Mouse (Mus musculus): ENCODE data around the gene Boll. TPM values are rescaled to one million over a fixed set of nuclear protein-coding genes. Genes with fewer than 3 reads are reported as not detected.

The Boll gene
- polyA plus RNA-seq, 1 experiment from 2014 or later: 2.0 TPM

Other genes starting within 250 kb of the Boll start
- gene Mob4, start 232.2 kb downstream of the Boll start, polyA plus RNA-seq (2015; fragmentation: Nextera tagmentation; extraction: Ambion mirVana): 134 and 138 TPM in 2 replicates
- 28.0 and 31.8 TPM in 2 replicates for gene Rftn2, start 136.7 kb downstream of the Boll start, polyA plus RNA-seq (2015; fragmentation: Nextera tagmentation; extraction: Ambion mirVana)
- gene Mars2, start 126.3 kb downstream of the Boll start, polyA plus RNA-seq (2015; fragmentation: Nextera tagmentation; extraction: Ambion mirVana): 2.5 and 3.1 TPM in 2 replicates
- gene Plcl1, start 42.5 kb upstream of the Boll start, polyA plus RNA-seq (2015; fragmentation: Nextera tagmentation; extraction: Ambion mirVana): 1.8 and 2.4 TPM in 2 replicates

Measured in limb, embryonic 15.5 days (tissue).